Mouse (Mus musculus) liver, postnatal 0 days (tissue): ENCODE results near the gene Tnni3k.

Experiments
- CTCF ChIP-seq: sonication (generic); IDR thresholded peaks from 2 replicates; pipeline ENCODE4 v1.5.1; 2016; ENCODE audit warnings: antibody characterized with exemption, low read depth
- EP300 ChIP-seq: IDR thresholded peaks from 2 replicates; pipeline ENCODE4 v1.6.1; 2016; ENCODE audit warnings: antibody characterized with exemption, low read depth, mild to moderate bottlenecking

DNA sequence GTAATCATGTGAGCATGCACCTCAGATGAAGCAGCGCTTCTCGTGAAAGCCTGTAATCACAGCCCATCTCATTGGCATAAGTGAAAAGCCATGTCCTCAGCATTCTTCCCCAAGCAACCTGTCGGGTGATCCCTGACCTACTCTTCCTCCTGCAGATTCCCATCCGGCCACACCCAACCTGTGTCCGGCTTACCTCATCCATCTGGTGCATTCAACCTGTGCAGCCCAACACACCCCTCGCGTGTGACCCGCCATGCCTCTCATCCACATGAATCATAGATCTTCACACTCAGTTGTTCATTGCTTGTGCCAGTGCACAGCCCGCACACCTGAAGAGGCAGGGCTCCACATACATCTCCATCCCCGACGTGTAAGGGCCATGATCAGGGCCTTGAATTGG lies 217.3 kb downstream of the Tnni3k start:
- TF ChIP-seq CTCF (no peak), EP300 (no peak)
